Mouse (Mus musculus): ENCODE data around the gene F11r.
A peak's percentile ranks its signal among the peaks of the same experiment; 100 is the strongest.
"Not testable (repeated sequence)": the region's sequence is repeated elsewhere in the genome, so short reads cannot be mapped to it uniquely, and the experiment has no call there.

F11r gene

DNA sequence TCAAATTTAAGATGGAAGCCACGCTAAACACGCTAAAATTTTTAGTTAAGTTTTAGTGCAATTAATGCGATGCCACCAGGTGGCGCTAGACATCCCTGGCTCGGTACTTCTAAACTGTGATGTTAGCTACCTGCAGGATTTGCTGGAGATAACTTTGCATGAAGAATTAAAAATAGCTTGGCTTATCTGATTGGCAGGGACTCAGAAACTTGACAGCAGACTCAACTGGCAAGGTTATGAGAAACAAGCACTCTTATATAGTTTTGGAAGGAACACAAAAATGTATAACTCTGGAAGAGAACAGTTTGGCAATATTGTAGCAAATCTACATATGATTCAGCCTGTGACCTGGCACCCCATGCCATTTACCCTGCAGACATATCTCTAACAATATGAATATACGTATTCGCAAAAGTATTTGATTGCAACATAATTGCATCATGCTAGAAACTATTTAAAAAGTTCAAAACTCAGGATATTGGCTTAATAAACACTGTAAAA lies 33.1 kb downstream of the F11r start:
- peak; percentile 28 for DNase-seq (ENCODE audit: low read depth, low spot score)

DNA sequence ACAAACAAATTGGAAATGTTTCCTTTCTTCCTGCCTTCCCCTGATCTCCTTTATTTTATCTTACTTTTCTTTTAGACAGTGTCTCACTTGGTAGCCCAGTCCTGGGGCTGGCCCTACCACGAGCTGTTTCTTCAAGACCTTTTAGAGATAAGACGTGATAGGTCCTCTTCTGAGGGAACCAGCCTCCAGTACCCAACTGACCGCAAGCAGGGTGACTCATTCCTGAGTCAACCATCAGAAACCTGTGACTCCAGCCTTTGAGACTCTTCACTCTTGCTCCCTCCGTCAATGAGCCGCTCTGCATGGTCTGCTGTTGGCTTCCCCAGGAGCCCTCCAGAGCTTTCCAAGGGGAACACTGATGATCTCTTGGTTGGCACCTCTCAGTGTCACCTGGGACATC lies 33.6 kb downstream of the F11r start:
- DNase-seq (ENCODE audit: low read depth, low spot score): no peak

DNA sequence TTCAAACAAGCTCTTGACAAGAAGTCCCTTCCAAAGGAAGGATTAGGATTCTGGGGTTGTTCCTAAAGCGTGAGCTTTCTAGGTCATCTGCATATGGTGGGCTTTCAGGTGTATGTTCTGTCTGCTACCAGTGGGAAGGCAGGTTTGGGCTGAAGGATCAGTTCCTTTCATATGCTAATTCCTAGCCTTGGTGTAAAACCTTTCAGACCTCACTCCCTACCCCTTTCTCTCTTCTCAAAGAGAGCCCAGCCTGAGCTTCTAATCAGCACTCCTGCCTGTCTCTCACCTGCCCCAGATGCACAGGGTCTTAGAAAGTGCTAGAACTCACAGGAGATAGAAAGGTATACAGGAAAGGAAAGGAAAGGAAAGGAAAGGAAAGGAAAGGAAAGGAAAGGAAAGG lies 34.1 kb downstream of the F11r start:
- DNase-seq (ENCODE audit: low read depth, low spot score): no peak

DNA sequence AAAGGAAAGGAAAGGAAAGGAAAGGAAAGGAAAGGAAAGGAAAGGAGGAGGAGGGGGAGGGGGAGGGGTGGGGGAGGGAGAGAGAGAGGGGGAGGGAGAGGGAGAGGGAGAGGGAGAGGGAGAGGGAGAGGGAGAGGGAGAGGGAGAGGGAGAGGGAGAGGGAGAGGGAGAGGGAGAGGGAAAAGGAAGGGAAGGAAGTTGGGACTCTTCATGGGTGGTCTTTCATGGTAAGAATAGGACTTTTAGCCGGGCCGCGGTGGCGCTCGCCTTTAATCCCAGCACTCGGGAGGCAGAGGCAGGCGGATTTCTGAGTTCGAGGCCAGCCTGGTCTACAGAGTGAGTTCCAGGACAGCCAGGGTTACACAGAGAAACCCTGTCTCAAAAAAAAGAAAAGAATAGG lies 34.6 kb downstream of the F11r start:
- not testable (repeated sequence) for DNase-seq (ENCODE audit: low read depth, low spot score)

DNA sequence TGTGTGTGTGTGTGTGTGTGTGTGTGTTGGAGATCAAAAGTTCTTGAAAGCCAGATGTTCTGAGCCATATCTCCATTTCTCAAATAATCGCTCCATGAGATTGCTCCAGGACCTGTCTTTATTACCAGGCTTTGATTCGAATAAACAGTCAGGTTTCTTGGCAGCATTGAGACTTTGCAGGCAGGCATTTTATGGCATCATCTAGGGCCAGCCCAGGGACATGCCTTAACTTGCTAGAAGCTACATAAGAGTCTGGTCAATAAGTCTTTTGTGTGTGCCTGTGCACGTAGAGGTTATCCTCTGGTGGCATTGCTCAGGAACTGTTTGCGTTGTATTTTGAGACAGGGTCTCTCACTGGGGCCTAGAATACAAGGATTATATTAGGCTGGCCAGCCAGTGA lies 36.2 kb downstream of the F11r start:
- no peak for DNase-seq (ENCODE audit: low read depth, low spot score)

DNA sequence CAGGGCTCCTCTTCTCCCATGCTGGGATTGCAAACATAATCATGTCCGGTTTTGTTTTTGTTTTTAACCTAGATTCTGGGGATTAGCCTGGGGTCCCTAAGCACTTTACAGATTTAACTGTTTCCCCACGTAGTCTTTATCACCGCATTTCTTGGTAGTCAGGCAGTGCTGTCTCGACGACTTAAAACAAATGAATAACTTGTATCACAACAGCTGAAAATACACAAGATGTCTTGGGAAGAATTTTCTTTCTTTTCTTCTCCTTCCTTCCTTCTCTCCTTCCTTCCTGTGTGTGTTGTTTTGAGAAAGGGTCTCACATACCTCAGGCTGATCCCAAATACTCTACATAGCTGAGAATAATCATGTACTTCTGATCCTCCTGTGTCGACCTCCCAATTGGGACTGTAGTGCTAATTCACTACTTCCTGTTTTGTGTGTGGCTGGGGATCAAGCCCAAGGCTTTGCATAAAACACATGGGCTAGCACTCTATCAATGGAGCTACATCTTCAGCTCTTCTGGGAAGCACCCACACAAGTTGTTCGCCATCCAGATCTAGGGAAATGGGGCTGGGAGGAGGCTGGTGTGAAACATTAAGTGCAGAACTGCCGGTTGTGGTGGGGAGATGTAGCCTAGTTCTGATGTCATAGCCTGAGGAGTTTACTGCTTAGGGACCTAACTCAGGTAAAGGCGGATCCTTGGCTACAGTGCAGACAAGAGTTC lies 36.7 kb downstream of the F11r start:
- DNase-seq (ENCODE audit: low read depth, low spot score): no peak

DNA sequence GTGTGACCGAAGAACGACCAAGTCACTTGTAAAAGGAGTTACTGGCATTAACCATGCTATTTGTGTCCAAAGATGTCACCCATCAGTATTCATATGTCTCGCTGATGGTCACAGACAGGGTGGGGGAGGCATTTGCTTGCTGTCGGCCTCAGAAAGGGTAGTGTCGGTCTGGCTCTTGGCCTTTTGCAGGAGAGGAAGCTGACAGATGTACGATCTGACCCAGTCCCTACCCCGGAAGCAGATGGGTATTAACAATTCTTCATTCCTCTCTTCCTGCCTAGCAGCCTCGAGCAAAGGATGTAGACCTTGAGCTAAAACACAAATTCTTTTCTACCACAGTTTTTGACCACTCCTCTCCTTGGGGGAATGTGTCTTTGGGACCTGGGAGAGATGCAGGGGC lies 39.8 kb downstream of the F11r start:
- no peak for DNase-seq (ENCODE audit: low read depth, low spot score)

DNA sequence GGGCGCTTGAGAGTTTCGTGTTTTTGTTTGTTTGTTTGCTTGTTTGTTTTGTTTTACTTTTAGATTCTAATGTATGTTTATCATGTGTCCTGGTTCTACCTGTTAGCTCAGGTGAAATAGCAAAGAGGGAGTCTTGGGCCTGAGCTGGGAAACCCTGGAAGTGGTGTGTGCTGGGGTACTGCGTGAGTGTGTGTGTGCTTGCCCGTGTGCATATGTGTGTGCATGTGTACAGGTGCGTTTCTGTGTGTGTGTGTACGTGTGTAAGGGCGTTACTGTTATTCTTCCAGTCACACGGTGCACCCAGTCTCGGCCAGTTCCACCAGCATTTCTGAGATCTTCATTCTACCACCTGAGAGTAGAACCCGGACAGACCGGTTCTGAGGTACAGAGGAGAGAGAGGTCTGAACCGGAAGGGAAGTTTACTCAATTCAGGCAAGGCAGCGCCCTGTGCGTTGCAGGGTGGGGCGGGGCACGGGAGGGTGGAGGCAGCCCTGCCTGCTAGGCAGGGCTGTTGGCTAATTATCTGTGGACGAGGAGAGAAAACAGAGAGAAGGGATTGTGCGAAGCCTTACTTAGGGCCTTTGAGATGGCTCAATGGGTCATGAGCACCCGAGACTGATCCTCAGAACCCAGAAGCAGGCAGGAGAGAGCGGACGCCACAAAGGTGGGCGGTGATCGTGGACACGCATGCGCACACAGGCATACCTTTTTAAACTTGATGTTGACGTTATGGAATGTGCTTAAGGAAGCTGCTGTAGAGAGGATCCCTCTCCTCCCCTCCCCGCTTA lies 40.6 kb downstream of the F11r start:
- DNase-seq (ENCODE audit: low read depth, low spot score): no peak

DNA sequence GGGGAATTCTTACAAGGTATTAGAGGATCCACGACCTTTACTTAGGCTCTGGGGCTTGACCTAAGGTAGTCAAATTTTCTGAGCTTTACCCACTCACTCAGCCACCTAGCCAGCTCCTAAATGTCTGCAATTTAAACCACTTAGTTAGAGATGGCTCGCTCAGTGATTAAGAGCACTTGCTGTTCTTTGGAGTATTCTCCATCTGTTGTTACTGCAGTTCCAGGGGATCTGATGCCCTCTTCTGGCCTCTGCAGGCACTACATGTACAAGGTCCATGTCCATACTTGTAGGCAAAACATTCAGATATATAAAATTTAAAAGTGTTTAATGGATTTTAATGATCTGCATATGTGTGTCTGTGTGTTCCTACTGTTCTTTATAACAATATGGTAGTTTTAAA lies 41.6 kb downstream of the F11r start:
- DNase-seq (ENCODE audit: low read depth, low spot score): no peak

DNA sequence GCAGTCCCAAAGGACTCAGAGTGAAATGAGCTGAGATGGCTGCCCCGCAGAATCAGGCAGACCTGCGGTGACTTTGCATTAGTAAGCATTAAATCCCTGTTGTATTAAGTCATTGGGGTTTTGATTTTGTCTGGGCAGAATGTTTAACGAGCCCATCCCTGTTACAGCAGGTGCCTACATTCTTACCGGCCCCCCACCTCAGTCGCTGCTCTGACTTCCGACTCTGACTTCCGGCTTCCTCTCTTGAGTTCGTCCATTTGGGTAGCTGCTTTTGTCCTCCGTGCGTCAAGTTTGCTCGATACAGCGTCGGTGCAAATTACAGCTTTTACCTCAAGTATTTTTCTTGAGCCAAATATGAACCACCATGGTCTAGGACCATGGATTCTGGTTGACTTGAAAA lies 56.9 kb downstream of the F11r start:
- DNase-seq (ENCODE audit: low read depth, low spot score): no peak

DNA sequence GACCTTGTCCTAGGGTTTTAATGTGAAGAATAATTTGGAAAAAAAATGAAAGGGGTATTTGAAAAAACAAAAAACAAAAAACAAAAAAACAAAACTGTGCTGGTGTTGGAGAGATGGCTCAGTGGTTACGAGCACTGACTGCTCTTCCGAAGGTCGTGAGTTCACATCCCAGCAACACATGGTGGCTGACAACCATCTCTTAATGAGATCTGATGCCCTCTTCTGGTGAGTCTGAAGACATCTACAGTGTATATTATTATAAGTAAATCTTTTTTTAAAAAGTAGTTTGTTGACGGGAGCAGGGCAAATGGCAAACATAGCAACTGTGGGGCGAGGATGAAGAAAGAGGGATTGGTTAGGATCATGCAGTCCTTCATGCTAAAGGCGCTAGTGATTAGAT lies 58.0 kb downstream of the F11r start:
- DNase-seq (ENCODE audit: low read depth, low spot score): no peak

DNA sequence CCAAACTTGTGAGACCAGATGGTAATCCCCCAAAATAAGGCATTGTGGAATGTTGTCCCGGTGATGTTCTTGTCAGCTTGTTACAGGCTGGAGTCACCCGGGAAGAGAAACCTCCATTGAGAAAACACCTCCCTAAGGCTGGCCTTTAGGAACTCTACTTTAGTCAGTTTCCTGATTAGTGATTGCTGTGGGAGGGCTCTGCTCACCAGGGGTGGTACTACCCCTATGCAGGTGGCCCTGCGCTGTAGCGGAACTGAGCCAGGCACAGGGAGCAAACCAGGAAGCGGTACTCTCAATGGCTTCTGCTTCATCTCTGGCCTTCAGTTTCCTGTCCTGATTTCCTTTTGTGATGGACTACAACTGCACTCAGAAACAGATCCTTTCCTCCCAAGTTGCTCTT lies 62.5 kb downstream of the F11r start:
- no peak for DNase-seq (ENCODE audit: low read depth, low spot score)

DNA sequence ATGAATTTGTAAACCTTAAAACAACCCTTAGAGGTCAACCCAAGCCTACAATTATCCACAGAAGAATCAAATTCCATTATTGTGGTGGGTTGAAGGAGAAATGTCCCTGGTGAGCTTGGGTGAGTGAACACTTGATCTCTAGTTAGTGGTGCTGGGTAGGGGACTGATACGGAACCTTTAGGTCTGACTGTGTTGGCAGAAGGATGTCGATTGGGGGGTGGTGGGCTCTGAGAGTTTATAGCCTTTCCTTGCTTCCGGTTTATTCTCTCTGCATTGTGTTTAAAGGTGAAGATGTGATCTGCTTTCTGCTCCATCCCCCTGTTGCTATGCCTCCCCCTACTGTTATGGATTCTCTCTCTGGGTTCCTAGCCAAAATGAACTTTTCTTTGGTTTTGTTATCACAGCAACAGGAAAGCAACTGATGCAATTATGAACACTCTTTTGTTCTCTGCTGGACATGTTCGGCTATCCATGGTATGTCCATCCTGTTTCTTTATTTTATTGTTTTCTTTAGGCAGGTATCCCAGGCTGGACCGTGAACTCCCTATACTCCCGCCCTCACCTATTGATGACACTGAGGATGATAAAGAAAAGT lies 63.8 kb downstream of the F11r start:
- no peak for DNase-seq (ENCODE audit: low read depth, low spot score)

DNA sequence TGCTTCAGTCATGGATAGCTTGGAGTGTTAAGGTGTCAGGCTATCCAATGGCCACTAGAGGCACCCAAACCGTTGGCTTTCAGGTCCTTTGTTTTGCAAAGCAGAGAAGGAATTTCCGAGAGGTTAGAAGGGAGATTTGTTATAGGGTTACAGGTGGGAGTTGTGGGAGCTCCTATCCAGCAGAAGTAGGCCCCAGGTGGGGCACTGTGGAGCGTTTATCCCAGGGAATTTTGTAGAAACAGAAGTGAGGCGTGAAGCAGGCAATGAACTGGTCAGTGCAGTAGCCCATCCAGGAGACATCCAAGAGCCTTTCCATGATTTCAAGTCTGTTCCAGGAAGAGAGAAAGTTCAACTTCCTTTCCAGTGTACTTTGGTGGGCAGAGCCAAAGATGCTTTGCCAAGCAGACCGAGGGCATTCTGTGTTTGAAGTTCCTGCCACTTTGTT lies 64.3 kb downstream of the F11r start:
- DNase-seq (ENCODE audit: low read depth, low spot score): no peak

DNA sequence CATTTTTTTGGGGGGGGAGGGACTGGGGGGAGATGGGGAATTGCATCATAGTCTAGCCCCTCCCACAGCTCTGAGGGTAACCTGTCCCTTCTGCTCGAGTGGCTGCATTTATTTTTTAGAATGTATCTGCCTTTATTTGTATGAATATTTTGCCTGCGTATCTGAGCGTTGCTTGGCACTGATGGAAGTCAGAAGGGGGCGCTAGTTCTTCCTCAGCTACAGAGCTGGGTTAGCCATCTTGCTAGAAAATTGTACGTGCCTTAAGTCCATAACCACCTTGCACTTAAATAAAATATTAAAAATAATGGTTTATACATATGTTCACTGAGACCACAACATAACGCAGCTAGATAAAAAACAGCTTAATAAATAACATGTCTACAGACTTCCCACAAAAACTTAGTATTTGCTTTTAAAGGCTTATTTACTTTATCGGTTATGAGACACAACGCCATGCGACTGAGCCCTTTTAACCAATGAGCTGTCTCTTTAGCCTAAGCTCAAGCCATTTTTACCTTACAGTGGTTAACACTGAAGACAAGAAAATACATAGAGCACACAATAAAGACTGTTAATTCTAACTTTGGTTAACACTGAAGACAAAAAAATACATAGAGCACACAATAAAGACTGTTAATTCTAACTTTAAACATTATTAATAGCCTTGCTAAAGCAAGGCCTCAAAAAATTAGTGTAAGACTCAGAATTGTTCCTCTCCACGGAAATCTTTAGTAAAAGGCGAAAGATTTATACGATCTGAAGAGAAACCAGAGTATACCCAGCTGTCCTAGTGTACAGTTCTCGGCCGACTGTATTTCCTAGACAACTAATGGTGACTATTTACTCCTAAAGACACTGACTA lies 65.3 kb downstream of the F11r start:
- DNase-seq (ENCODE audit: low read depth, low spot score): peak; percentile 59

DNA sequence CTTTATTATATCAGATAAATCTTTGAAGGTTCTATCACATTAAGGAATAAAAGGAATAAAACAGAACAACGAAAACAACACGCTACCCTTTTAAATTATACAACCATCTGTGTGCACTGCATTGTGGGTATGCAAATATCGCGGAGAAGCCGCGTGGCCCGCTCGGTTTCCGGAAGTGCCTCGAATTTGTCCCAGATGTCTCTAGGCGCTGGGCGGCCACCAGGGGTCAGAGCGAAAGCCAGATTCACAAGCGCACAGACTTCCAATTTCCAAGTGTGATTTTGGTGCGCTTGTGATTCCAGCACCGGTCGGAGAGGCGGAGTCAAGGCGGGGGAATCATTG lies 65.9 kb downstream of the F11r start, which contains the start of gene Alyref2:
TSS of gene Alyref2 (plus strand) at position 229 of the 342 bp plus-strand sequence.
- peak; percentile 86 for DNase-seq (ENCODE audit: low read depth, low spot score)

DNA sequence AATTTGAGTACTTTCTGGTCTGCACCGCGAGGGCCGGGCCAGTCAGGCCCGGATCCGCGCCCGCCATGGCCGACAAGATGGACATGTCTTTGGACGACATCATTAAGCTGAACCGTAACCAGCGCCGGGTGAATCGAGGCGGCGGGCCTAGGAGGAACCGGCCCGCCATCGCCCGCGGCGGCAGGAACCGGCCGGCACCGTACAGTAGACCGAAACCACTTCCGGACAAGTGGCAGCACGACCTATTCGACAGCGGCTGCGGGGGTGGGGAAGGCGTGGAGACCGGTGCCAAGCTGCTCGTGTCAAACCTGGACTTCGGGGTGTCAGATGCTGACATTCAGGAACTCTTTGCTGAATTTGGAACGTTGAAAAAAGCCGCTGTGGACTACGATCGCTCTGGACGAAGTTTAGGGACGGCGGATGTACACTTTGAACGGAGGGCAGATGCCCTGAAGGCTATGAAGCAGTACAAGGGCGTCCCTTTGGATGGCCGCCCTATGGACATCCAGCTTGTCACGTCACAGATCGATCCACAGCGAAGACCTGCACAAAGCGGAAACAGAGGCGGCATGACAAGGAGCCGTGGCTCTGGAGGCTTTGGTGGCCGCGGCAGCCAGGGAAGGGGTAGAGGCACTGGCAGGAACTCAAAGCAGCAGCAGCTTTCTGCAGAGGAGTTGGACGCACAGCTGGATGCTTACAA lies 66.4 kb downstream of the F11r start:
- DNase-seq (ENCODE audit: low read depth, low spot score): no peak

DNA sequence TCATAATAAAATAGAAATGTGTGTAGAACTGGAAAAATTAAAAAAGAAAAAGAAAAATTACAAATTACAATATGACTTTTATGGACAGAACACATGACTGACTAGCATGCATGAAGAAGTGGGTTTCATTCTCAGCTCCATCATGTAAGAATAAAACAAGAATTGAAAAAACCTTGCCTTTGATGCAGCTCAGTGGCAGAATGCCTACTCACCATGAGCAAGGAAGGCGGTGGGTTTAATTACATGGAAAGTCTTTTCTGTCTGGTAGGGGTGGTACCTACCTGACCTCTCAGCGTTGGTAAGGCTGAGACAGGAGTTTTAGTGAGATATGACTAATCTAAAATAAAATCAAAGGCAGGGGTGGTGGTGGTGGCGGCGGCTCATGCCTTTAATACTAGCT lies 67.3 kb downstream of the F11r start:
- DNase-seq (ENCODE audit: low read depth, low spot score): no peak

DNA sequence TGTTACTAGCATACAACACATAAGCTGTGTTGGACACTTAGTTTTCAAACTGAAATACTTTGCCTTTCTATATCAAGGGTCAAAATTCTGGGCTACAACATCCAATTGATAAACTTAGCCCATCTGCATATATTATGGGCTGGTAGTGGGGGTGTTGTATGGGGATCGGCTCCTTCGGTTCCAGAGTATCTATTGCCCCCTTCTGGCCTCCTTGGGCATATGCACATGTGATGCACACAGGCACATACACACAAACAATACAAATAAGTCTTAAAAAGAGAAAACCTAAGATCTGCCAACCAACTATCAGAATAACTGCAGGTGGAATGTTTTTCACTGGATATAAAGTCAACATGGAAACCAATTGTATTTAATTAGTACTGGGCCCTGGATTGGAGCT lies 75.9 kb downstream of the F11r start:
- no peak for DNase-seq (ENCODE audit: low read depth, low spot score)

DNA sequence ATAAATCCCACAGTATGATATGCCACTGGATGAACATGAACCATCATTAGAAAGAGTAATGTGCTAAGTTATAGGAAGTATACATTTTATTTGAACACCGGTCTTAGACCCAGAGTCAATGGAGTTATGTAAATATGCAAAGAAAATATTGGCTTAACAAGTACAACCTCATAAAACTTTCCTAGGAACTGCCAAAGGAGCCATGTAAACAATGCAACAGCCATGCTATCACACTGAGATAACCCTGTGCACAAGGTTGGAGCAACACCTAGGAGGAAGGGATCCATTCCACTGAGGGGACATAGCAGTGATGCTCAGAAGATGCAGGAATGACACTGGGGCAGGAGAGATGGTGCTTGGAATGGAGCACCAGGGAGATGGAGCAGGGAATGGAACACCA lies 76.4 kb downstream of the F11r start:
- no peak for DNase-seq (ENCODE audit: low read depth, low spot score)

Data from c-Kit-negative CD71-positive TER-119-positive erythroid progenitor cells, embryonic 14.5 days (primary cell).